Mouse (Mus musculus): ENCODE data around the gene Nkx2-5. TPM values are rescaled to one million over a fixed set of nuclear protein-coding genes. Genes with fewer than 3 reads are reported as not detected.

Gene Nkx2-5
- polyA plus RNA-seq (2014; fragmentation: Nextera tagmentation; extraction: Ambion mirVana) = 7.4 and 7.9 TPM in 2 replicates

DNA sequence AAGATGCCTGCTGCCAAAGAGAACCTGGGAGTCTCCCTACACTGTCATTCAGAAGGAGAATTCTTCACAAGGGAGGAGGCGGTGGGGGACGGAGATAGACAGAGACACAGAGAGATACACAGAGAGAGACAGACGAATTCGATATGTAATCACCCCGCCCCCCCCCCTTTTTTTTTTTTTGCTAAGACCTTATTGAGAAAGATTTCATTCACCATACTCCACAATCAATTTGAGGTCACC, at the start of gene Nkx2-5:
Nkx2-5 (minus strand) TSS at position 101 of the 240 bp plus-strand sequence.
- H3K27ac ChIP-seq (replicated peaks; ENCODE audit: low read depth, low read length) = no peak within 1 kb of the TSS
- H3K36me3 ChIP-seq (ENCODE audit: control insufficient read depth, insufficient read depth, low read length) = no peaks in the 10 kb centered on the region
- H3K9me3 ChIP-seq (ENCODE audit: control insufficient read depth, low read length) = no peaks in the 10 kb centered on the region
- H3K27me3 ChIP-seq (replicated peaks; ENCODE audit: control insufficient read depth, insufficient read depth, low read length) = peaks cover 96% of the 10 kb centered on the region
- no peak for ATAC-seq (ENCODE audit: low read depth)
- H3K9ac ChIP-seq (ENCODE audit: low read depth, low read length) = no peak within 1 kb of the TSS
- no peak for DNase-seq (ENCODE audit: low spot score)
- 0% methylated on average over 5 of the region's 5 CpGs for WGBS
- no peak within 1 kb of the TSS for H3K4me3 ChIP-seq (ENCODE audit: low read depth, low read length)
- no peaks in the 10 kb centered on the region for H3K4me1 ChIP-seq (ENCODE audit: control insufficient read depth, insufficient read depth, low read length)
- H3K4me2 ChIP-seq (ENCODE audit: low read depth, low read length) = no peak within 1 kb of the TSS

GRCm38 (mm10) chr17:26894342-26894741, 49.5 kb upstream of the Nkx2-5 start:
- WGBS = 77% methylated on average over 6 of the region's 6 CpGs
- peak; percentile 34; the same call in 1 of the 2 replicates for ATAC-seq (ENCODE audit: low read depth)

GRCm38 (mm10) chr17:26893492-26893891, 48.7 kb upstream of the Nkx2-5 start:
- peak overlapping the region; percentile 61 for H3K27ac ChIP-seq (replicated peaks; ENCODE audit: low read depth, low read length)
- DNase-seq (ENCODE audit: low spot score) = no peak
- H3K36me3 ChIP-seq (ENCODE audit: control insufficient read depth, insufficient read depth, low read length) = no peaks in the 10 kb centered on the region
- ATAC-seq (ENCODE audit: low read depth) = no peak
- no peak overlapping the region for H3K4me2 ChIP-seq (ENCODE audit: low read depth, low read length)
- 46% methylated on average over 6 of the region's 6 CpGs for WGBS
- H3K9ac ChIP-seq (ENCODE audit: low read depth, low read length) = no peak overlapping the region
- H3K4me3 ChIP-seq (ENCODE audit: low read depth, low read length) = no peak overlapping the region
- H3K27me3 ChIP-seq (replicated peaks; ENCODE audit: control insufficient read depth, insufficient read depth, low read length) = no peaks in the 10 kb centered on the region
- peaks cover 8% of the 10 kb centered on the region; the same call in 1 of the 2 replicates for H3K4me1 ChIP-seq (ENCODE audit: control insufficient read depth, insufficient read depth, low read length)
- H3K9me3 ChIP-seq (ENCODE audit: control insufficient read depth, low read length) = no peaks in the 10 kb centered on the region

More at GRCm38 (mm10) chr17:26894342-26894741, 49.5 kb upstream of the Nkx2-5 start:
- Histone ChIP-seq H3K27me3 (replicated peaks; ENCODE audit: control insufficient read depth, insufficient read depth, low read length) (no peaks in the 10 kb centered on the region), H3K4me3 (ENCODE audit: low read depth, low read length) (no peak overlapping the region), H3K9me3 (ENCODE audit: control insufficient read depth, low read length) (no peaks in the 10 kb centered on the region), H3K27ac (replicated peaks; ENCODE audit: low read depth, low read length) (no peak overlapping the region), H3K9ac (ENCODE audit: low read depth, low read length) (no peak overlapping the region), H3K4me1 (ENCODE audit: control insufficient read depth, insufficient read depth, low read length) (peaks cover 8% of the 10 kb centered on the region; the same call in 1 of the 2 replicates), H3K4me2 (ENCODE audit: low read depth, low read length) (no peak overlapping the region), H3K36me3 (ENCODE audit: control insufficient read depth, insufficient read depth, low read length) (no peaks in the 10 kb centered on the region)
- peak; percentile 57 for DNase-seq (ENCODE audit: low spot score)

- ATAC-seq (ENCODE audit: low read depth) = peak; percentile 64; the same call in 1 of the 2 replicates
These were observed 48.0 kb upstream of the Nkx2-5 start for GRCm38 (mm10) chr17:26892635-26893375.

DNA sequence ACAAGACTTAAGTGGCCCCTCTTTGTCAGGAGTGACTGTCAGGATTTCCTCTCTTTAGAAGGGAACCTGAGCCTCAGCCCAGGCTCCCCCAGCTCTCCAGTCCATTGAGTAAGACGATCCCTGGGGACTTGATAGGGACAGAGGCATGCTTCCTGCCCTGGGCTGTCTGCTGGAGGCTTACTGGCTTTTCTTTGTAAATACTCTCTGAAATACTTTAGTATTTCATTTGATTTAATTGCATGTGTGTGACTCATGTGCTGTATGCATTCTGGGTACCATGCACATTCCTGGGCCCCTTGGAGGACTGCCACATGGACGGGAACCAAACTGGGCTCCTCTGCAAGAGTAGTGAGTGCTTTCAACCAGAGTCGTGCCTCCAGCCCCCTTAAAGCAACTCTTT, 43.1 kb upstream of the Nkx2-5 start:
- peak; percentile 43 for DNase-seq (ENCODE audit: low spot score)

More at GRCm38 (mm10) chr17:26892635-26893375, 48.0 kb upstream of the Nkx2-5 start:
- H3K9ac ChIP-seq (ENCODE audit: low read depth, low read length) = no peak overlapping the region
- peak; percentile 33 for DNase-seq (ENCODE audit: low spot score)
- H3K4me3 ChIP-seq (ENCODE audit: low read depth, low read length) = no peak overlapping the region
- H3K27me3 ChIP-seq (replicated peaks; ENCODE audit: control insufficient read depth, insufficient read depth, low read length) = no peaks in the 10 kb centered on the region
- H3K27ac ChIP-seq (replicated peaks; ENCODE audit: low read depth, low read length) = peak overlapping the region; percentile 33; the same call in 1 of the 2 replicates
- H3K4me2 ChIP-seq (ENCODE audit: low read depth, low read length) = peak overlapping the region; percentile 20; the same call in 1 of the 2 replicates
- H3K36me3 ChIP-seq (ENCODE audit: control insufficient read depth, insufficient read depth, low read length) = no peaks in the 10 kb centered on the region
- peaks cover 8% of the 10 kb centered on the region; the same call in 1 of the 2 replicates for H3K4me1 ChIP-seq (ENCODE audit: control insufficient read depth, insufficient read depth, low read length)
- WGBS = 44% methylated on average over 16 of the region's 16 CpGs
- H3K9me3 ChIP-seq (ENCODE audit: control insufficient read depth, low read length) = no peaks in the 10 kb centered on the region

DNA sequence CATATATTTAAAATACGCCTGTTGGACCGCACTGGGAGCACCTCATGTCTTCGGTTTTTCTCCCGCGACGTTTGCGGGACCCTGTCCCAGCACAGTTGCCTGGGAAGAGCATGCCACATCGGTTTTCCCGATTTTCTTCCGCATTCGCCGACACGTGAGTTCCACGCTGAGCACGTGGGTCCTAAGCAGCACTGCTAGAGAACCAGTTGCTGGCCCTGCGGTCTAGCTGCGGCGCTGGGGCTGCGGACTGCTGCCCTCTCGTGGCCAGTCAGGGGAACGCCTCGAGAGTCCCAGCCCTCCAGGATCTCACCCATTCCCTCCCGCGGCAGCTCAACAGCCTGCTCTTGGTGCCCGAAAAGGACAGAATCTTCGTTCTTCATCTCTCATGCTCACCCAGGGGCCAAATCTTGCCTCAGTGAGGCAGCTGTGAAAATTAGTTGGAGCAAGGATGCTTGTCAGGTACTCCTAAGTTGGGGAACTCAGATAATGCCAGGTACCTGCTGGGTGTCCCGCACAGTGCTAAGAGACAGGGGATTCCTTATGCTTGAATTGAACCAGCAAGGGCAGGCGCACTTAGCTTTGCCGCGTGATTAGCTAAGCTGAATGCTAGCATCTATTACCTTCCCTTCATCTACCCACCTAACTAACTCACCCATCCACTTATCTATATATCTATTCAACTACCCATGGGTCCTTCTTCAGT, 41.4 kb upstream of the Nkx2-5 start:
- H3K27me3 ChIP-seq (replicated peaks; ENCODE audit: control insufficient read depth, insufficient read depth, low read length) = no peaks in the 10 kb centered on the region
- no peaks in the 10 kb centered on the region for H3K9me3 ChIP-seq (ENCODE audit: control insufficient read depth, low read length)
- peak overlapping the region; percentile 79 for H3K4me2 ChIP-seq (ENCODE audit: low read depth, low read length)
- ATAC-seq (ENCODE audit: low read depth) (peak; percentile 92), DNase-seq (ENCODE audit: low spot score) (peak; percentile 95)
- H3K4me1 ChIP-seq (ENCODE audit: control insufficient read depth, insufficient read depth, low read length) = peaks cover 14% of the 10 kb centered on the region
- H3K4me3 ChIP-seq (ENCODE audit: low read depth, low read length) = peak overlapping the region; percentile 47
- 9% methylated on average over 27 of the region's 30 CpGs for WGBS
- no peaks in the 10 kb centered on the region for H3K36me3 ChIP-seq (ENCODE audit: control insufficient read depth, insufficient read depth, low read length)
- H3K9ac ChIP-seq (ENCODE audit: low read depth, low read length) = peak overlapping the region; percentile 58
- H3K27ac ChIP-seq (replicated peaks; ENCODE audit: low read depth, low read length) = no peak overlapping the region

More for the DNA sequence above, 43.1 kb upstream of the Nkx2-5 start:
- no peaks in the 10 kb centered on the region for H3K27me3 ChIP-seq (replicated peaks; ENCODE audit: control insufficient read depth, insufficient read depth, low read length)
- no peaks in the 10 kb centered on the region for H3K9me3 ChIP-seq (ENCODE audit: control insufficient read depth, low read length)
- H3K9ac ChIP-seq (ENCODE audit: low read depth, low read length) = no peak overlapping the region
- WGBS = 19% methylated on average over 3 of the region's 3 CpGs
- no peak for ATAC-seq (ENCODE audit: low read depth)
- H3K4me3 ChIP-seq (ENCODE audit: low read depth, low read length) = no peak overlapping the region
- no peak overlapping the region for H3K27ac ChIP-seq (replicated peaks; ENCODE audit: low read depth, low read length)
- H3K4me1 ChIP-seq (ENCODE audit: control insufficient read depth, insufficient read depth, low read length) = peaks cover 14% of the 10 kb centered on the region
- H3K4me2 ChIP-seq (ENCODE audit: low read depth, low read length) = no peak overlapping the region
- no peaks in the 10 kb centered on the region for H3K36me3 ChIP-seq (ENCODE audit: control insufficient read depth, insufficient read depth, low read length)

DNA sequence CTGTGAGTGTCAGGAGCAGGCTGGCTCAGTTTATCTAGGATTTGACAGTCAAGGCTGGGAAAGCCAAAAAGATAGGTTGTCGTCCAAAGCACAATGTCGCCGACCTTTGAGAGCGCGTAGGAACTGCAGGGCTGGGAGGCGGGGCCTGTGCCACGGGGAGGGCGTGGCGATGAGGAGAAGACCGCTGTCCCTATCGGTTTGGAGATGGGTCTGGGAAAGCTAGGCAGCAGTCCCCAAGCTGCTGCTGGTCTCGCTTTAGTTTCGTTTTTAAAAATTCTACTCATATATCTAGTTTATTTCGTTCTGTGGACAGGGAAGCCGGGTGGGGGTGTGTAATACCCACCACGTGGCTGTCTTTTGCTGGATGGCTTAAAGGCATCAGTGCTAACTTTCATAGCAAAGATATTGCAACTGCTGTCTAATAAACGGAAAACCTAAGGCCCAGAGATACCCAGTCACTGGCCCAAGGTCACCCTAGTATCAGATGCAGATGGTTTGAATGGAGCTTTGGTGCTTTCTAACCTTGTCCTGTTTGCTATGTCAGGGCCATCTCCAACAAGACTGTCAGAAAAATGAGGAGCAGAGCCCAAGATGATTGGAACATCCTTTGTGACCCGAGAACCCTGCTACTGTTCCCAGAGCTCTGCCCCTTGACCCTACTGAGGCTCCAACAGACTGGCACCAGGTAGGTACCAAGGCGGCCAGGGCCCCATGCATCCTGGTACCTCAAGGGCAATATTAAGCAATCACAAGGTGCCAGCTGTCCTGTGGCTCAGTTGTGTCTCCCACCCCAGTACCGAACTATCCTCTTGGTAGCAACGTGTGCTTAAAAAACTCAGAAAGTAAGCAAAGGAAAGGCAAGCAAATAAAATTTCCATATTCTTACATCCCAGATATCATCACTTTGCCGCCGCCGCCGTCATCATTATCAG, 40.5 kb upstream of the Nkx2-5 start:
- no peak overlapping the region for H3K27ac ChIP-seq (replicated peaks; ENCODE audit: low read depth, low read length)
- H3K4me3 ChIP-seq (ENCODE audit: low read depth, low read length) = peak overlapping the region; percentile 47
- WGBS = 21% methylated on average over 25 of the region's 25 CpGs
- peaks cover 14% of the 10 kb centered on the region for H3K4me1 ChIP-seq (ENCODE audit: control insufficient read depth, insufficient read depth, low read length)
- DNase-seq (ENCODE audit: low spot score) = peak; percentile 90
- peak overlapping the region; percentile 58 for H3K9ac ChIP-seq (ENCODE audit: low read depth, low read length)
- H3K27me3 ChIP-seq (replicated peaks; ENCODE audit: control insufficient read depth, insufficient read depth, low read length) = no peaks in the 10 kb centered on the region
- H3K36me3 ChIP-seq (ENCODE audit: control insufficient read depth, insufficient read depth, low read length) = no peaks in the 10 kb centered on the region
- ATAC-seq (ENCODE audit: low read depth) = 0 out of 2 replicates have a peak, but pooled peaks have one; percentile 42
- H3K9me3 ChIP-seq (ENCODE audit: control insufficient read depth, low read length) = 0 out of 2 replicates have a peak, but pooled peaks cover 4% of the 10 kb centered on the region
- H3K4me2 ChIP-seq (ENCODE audit: low read depth, low read length) = peak overlapping the region; percentile 79

- DNase-seq (ENCODE audit: low spot score) (no peak), ATAC-seq (ENCODE audit: low read depth) (no peak)
- Histone ChIP-seq H3K27ac (replicated peaks; ENCODE audit: low read depth, low read length) (no peak overlapping the region), H3K9ac (ENCODE audit: low read depth, low read length) (no peak overlapping the region), H3K36me3 (ENCODE audit: control insufficient read depth, insufficient read depth, low read length) (no peaks in the 10 kb centered on the region), H3K4me1 (ENCODE audit: control insufficient read depth, insufficient read depth, low read length) (peaks cover 14% of the 10 kb centered on the region), H3K4me2 (ENCODE audit: low read depth, low read length) (no peak overlapping the region), H3K4me3 (ENCODE audit: low read depth, low read length) (no peak overlapping the region), H3K27me3 (replicated peaks; ENCODE audit: control insufficient read depth, insufficient read depth, low read length) (no peaks in the 10 kb centered on the region), H3K9me3 (ENCODE audit: control insufficient read depth, low read length) (0 out of 2 replicates have a peak, but pooled peaks cover 9% of the 10 kb centered on the region)
- 77% methylated on average over 6 of the region's 6 CpGs for WGBS
These were observed 38.8 kb upstream of the Nkx2-5 start for GRCm38 (mm10) chr17:26883585-26883984.

Data from embryonic facial prominence, embryonic 14.5 days (tissue).